Mouse (Mus musculus) embryo, embryonic 11.5 days (tissue): Measurements from ENCODE around the gene Pde4dip.

Experiments used
- DNase-seq: peaks from one replicate; pipeline ENCODE4 v3.0.0-alpha.2; 2012; ENCODE audit warnings: low read depth, low spot score

The Pde4dip gene

GRCm38 (mm10) chr3:97649022-97649421, 239.5 kb downstream of the Pde4dip start:
- no peak for DNase-seq

- DNase-seq, result no peak
Observed at GRCm38 (mm10) chr3:97648518-97648917, 240.0 kb downstream of the Pde4dip start.

- no peak for DNase-seq
Observed at GRCm38 (mm10) chr3:97642001-97642400, 246.5 kb downstream of the Pde4dip start.

- no peak for DNase-seq
Observed at GRCm38 (mm10) chr3:97641396-97641795, 247.1 kb downstream of the Pde4dip start.
